Mouse (Mus musculus) kidney, embryonic 16.5 days (tissue): ENCODE results near the gene Tpgs1. TPM values are rescaled to one million over a fixed set of nuclear protein-coding genes. Genes with fewer than 3 reads are reported as not detected.
A peak's percentile ranks its signal among the peaks of the same experiment; 100 is the strongest.

Experiments
- ATAC-seq: fragments of 200-750 bp; cut with Nextera tagmentation; 2 replicates; pipeline ENCODE4 v1.8.0; 2017; ENCODE audit warnings: moderate TSS enrichment; ENCODE audit not compliant: low FRiP score, low TSS enrichment
- H3K27ac ChIP-seq: fragments of 300-500 bp; sonication (generic); 2 replicates; pipeline ENCODE4 v1.5.1; 2014; ENCODE audit warnings: low read length
- H3K27me3 ChIP-seq: fragments of 300-500 bp; sonication (generic); 2 replicates; pipeline ENCODE4 v1.6.1; 2014; ENCODE audit warnings: low read length, control low read depth, mixed read lengths; ENCODE audit not compliant: insufficient read depth
- H3K36me3 ChIP-seq: fragments of 300-500 bp; sonication (generic); 2 replicates; pipeline ENCODE4 v1.6.1; 2014; ENCODE audit warnings: low read length, control low read depth, mixed read lengths; ENCODE audit not compliant: insufficient read depth
- H3K4me1 ChIP-seq: fragments of 300-500 bp; sonication (generic); 2 replicates; pipeline ENCODE4 v1.6.1; 2014; ENCODE audit warnings: low read length, control low read depth, mixed read lengths; ENCODE audit not compliant: insufficient read depth
- H3K4me2 ChIP-seq: fragments of 300-500 bp; sonication (generic); replicated peaks from 2 replicates; pipeline ENCODE4 v1.6.1; 2014; ENCODE audit warnings: low read depth, low read length
- H3K4me3 ChIP-seq: fragments of 300-500 bp; sonication (generic); 2 replicates; pipeline ENCODE4 v1.5.1; 2014; ENCODE audit warnings: mild to moderate bottlenecking, low read length
- H3K9ac ChIP-seq: fragments of 300-500 bp; sonication (generic); replicated peaks from 2 replicates; pipeline ENCODE4 v1.6.1; 2014; ENCODE audit warnings: low read length
- H3K9me3 ChIP-seq: fragments of 300-500 bp; sonication (generic); 2 replicates; pipeline ENCODE4 v1.6.1; 2016; ENCODE audit warnings: low read length, control low read depth
- WGBS: fragments of 180-500 bp; shearing (Covaris S2); extraction: QIAGEN DNeasy Blood & Tissue Kit; methylation state at CpG from one replicate; pipeline ENCODE4 v1.1.7; 2014; 5-methylcytosine and 5-hydroxymethylcytosine counted together
- polyA plus RNA-seq: library from polyadenylated mRNA; unstranded; fragments of >200 nt; fragmentation: Nextera tagmentation; extraction: Ambion mirVana; gene quantifications from 2 replicates; pipeline ENCODE4 v1.2.1, GENCODE M21; 2015

Tpgs1 gene
- polyA plus RNA-seq, 1 experiment from 2014 or later: 87.0 TPM

- Histone ChIP-seq H3K9me3 (no peaks in the 10 kb centered on the region), H3K27ac (no peak overlapping the region), H3K4me1 (peaks cover 13% of the 10 kb centered on the region), H3K4me3 (peak overlapping the region; percentile 62), H3K9ac (no peak overlapping the region), H3K36me3 (no peaks in the 10 kb centered on the region), H3K27me3 (peaks cover 49% of the 10 kb centered on the region), H3K4me2 (peak overlapping the region; percentile 99)
- no peak; the same call in 1 of the 2 replicates for ATAC-seq
- WGBS: 3% methylated on average over 43 of the region's 43 CpGs
Measured at GRCm38 (mm10) chr10:79717640-79718357, 48.6 kb downstream of the Tpgs1 start.

GRCm38 (mm10) chr10:79721089-79721488 lies 51.9 kb downstream of the Tpgs1 start:
- no peak overlapping the region for H3K27ac ChIP-seq
- no peak for ATAC-seq
- peaks cover 32% of the 10 kb centered on the region for H3K27me3 ChIP-seq
- no peak overlapping the region for H3K9ac ChIP-seq
- H3K9me3 ChIP-seq: no peaks in the 10 kb centered on the region
- peaks cover 17% of the 10 kb centered on the region for H3K4me1 ChIP-seq
- 69% methylated on average over 5 of the region's 5 CpGs for WGBS
- H3K4me3 ChIP-seq: no peak overlapping the region
- no peaks in the 10 kb centered on the region for H3K36me3 ChIP-seq
- no peak overlapping the region for H3K4me2 ChIP-seq

- peaks cover 9% of the 10 kb centered on the region for H3K4me1 ChIP-seq
- no peak overlapping the region for H3K27ac ChIP-seq
- no peak overlapping the region for H3K4me3 ChIP-seq
- H3K36me3 ChIP-seq: no peaks in the 10 kb centered on the region
- H3K9me3 ChIP-seq: no peaks in the 10 kb centered on the region
- 66% methylated on average over 6 of the region's 6 CpGs for WGBS
- no peak overlapping the region for H3K9ac ChIP-seq
- H3K4me2 ChIP-seq: no peak overlapping the region
- no peak for ATAC-seq
- H3K27me3 ChIP-seq: peaks cover 13% of the 10 kb centered on the region
Measured at GRCm38 (mm10) chr10:79723047-79723446, 53.9 kb downstream of the Tpgs1 start.

- H3K4me3 ChIP-seq: no peak overlapping the region
- WGBS: 79% methylated on average over 7 of the region's 7 CpGs
- H3K9ac ChIP-seq: no peak overlapping the region
- no peak overlapping the region for H3K27ac ChIP-seq
- ATAC-seq: no peak
- peaks cover 6% of the 10 kb centered on the region for H3K27me3 ChIP-seq
- no peaks in the 10 kb centered on the region for H3K36me3 ChIP-seq
- no peak overlapping the region for H3K4me2 ChIP-seq
- peaks cover 12% of the 10 kb centered on the region for H3K4me1 ChIP-seq
- no peaks in the 10 kb centered on the region for H3K9me3 ChIP-seq
Measured at GRCm38 (mm10) chr10:79723692-79724091, 54.5 kb downstream of the Tpgs1 start.

Other genes with a start within 250 kb of the Tpgs1 start
- not detected in 2 replicates for gene Vmn2r83, start 200.6 kb upstream of the Tpgs1 start, polyA plus RNA-seq
- gene Plpp2, start 135.6 kb upstream of the Tpgs1 start, polyA plus RNA-seq: 53.6 and 58.1 TPM in 2 replicates
- gene Mier2, start 114.2 kb upstream of the Tpgs1 start, polyA plus RNA-seq: 56.2 and 60.1 TPM in 2 replicates
- not detected in 2 replicates for gene Theg, start 82.0 kb upstream of the Tpgs1 start, polyA plus RNA-seq
- gene C2cd4c, start 55.3 kb upstream of the Tpgs1 start, polyA plus RNA-seq: 0.04 TPM in 2 replicates
- gene Shc2, start 31.5 kb upstream of the Tpgs1 start, polyA plus RNA-seq: 5.3 and 9.0 TPM in 2 replicates
- gene Odf3l2, start 23.6 kb upstream of the Tpgs1 start, polyA plus RNA-seq: not detected in 2 replicates
- 2.3 and 2.5 TPM in 2 replicates for gene Madcam1, start 4.8 kb upstream of the Tpgs1 start, polyA plus RNA-seq
- gene Cdc34, start 12.8 kb downstream of the Tpgs1 start, polyA plus RNA-seq: 81.2 and 92.3 TPM in 2 replicates
- gene Gzmm, start 19.7 kb downstream of the Tpgs1 start, polyA plus RNA-seq: 0.75 and 0.81 TPM in 2 replicates
- gene Bsg, start 35.1 kb downstream of the Tpgs1 start, polyA plus RNA-seq: 954 and 1,048 TPM in 2 replicates
- gene Hcn2, start 47.3 kb downstream of the Tpgs1 start, polyA plus RNA-seq: 0.05 and 0.12 TPM in 2 replicates
- 60.9 and 63.8 TPM in 2 replicates for gene Polrmt, start 77.2 kb downstream of the Tpgs1 start, polyA plus RNA-seq
- 0.14 and 0.39 TPM in 2 replicates for gene Fgf22, start 85.7 kb downstream of the Tpgs1 start, polyA plus RNA-seq
- gene Rnf126, start 97.6 kb downstream of the Tpgs1 start, polyA plus RNA-seq: 66.4 and 77.0 TPM in 2 replicates
- 23.9 and 26.4 TPM in 2 replicates for gene Fstl3, start 107.9 kb downstream of the Tpgs1 start, polyA plus RNA-seq
- gene Prss57, start 121.6 kb downstream of the Tpgs1 start, polyA plus RNA-seq: not detected in 2 replicates
- 190 and 194 TPM in 2 replicates for gene Palm, start 124.2 kb downstream of the Tpgs1 start, polyA plus RNA-seq
- 18.2 and 18.5 TPM in 2 replicates for gene Misp, start 151.6 kb downstream of the Tpgs1 start, polyA plus RNA-seq
- 431 and 491 TPM in 2 replicates for gene Ptbp1, start 185.1 kb downstream of the Tpgs1 start, polyA plus RNA-seq
- gene Prtn3, start 205.1 kb downstream of the Tpgs1 start, polyA plus RNA-seq: 7.9 and 8.2 TPM in 2 replicates
- gene Plppr3, start 205.3 kb downstream of the Tpgs1 start, polyA plus RNA-seq: 72.7 and 78.6 TPM in 2 replicates
- 0.60 and 0.76 TPM in 2 replicates for gene Elane, start 216.9 kb downstream of the Tpgs1 start, polyA plus RNA-seq
- not detected in 2 replicates for gene Cfd, start 221.5 kb downstream of the Tpgs1 start, polyA plus RNA-seq
- gene Med16, start 239.6 kb downstream of the Tpgs1 start, polyA plus RNA-seq: 71.0 and 72.4 TPM in 2 replicates
- gene Gm26602, start 241.5 kb downstream of the Tpgs1 start, polyA plus RNA-seq: 9.2 TPM in 1 of 2 replicates, not detected in the other
- gene Kiss1r, start 247.6 kb downstream of the Tpgs1 start, polyA plus RNA-seq: 1.5 and 2.1 TPM in 2 replicates